Mouse (Mus musculus) G1E (cell line): ENCODE data around the gene Cenpu.

Source experiments
- CTCF ChIP-seq: IDR thresholded peaks from 2 replicates; pipeline ENCODE4 v1.5.1; 2012; ENCODE audit warnings: low read depth, low read length, inconsistent platforms, mixed read lengths
- GATA2 ChIP-seq: IDR thresholded peaks from 2 replicates; pipeline ENCODE4 v1.6.1; 2012; ENCODE audit warnings: low read depth, low read length, inconsistent platforms, borderline replicate concordance
- TAL1 ChIP-seq: conservative IDR thresholded peaks from 2 replicates; pipeline ENCODE4 v1.6.1; 2012; ENCODE audit warnings: low read depth, low read length, inconsistent platforms, mixed read lengths

DNA sequence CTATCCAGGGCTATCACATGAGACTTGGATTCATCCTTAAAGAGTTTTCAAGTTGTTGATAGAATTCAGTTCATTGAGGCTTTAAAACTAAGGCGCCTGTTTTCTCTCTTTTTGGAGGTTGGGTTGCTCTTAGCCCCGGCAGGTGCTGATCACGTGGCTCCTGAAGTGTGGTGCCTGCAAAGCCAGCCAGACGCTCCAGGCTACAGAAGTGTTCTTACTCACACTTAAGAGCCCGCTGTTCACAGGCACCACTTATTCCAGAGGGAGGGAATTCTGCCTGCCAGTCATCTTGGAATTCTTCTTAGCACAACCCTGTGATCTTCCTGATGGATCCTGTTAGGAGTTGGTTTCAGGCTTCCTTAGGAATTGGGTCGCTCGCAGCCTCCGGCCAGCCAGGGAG, 16.1 kb downstream of the Cenpu start:
- TF ChIP-seq CTCF (no peak), GATA2 (no peak), TAL1 (no peak)
